Mouse (Mus musculus): ENCODE results near the gene Zfp941. TPM values are rescaled to one million over a fixed set of nuclear protein-coding genes. Genes with fewer than 3 reads are reported as not detected.
A peak's percentile ranks its signal among the peaks of the same experiment; 100 is the strongest.

Zfp941 gene
- polyA plus RNA-seq, 1 experiment from 2014 or later, result 1.1 TPM

- WGBS, result 71% methylated on average over 7 of the region's 7 CpGs
- Histone ChIP-seq H3K9ac (ENCODE audit: low read depth, low read length) (no peak overlapping the region), H3K4me1 (ENCODE audit: control insufficient read depth, insufficient read depth, low read length) (no peaks in the 10 kb centered on the region), H3K27me3 (replicated peaks; ENCODE audit: control insufficient read depth, insufficient read depth, low read length) (no peaks in the 10 kb centered on the region), H3K4me3 (ENCODE audit: low read length) (no peak overlapping the region), H3K27ac (ENCODE audit: low read length) (no peak overlapping the region), H3K36me3 (ENCODE audit: control insufficient read depth, insufficient read depth, low read length) (no peaks in the 10 kb centered on the region), H3K4me2 (ENCODE audit: low read depth, low read length) (no peak overlapping the region), H3K9me3 (ENCODE audit: control insufficient read depth, low read length) (no peaks in the 10 kb centered on the region)
- ATAC-seq, result no peak
These were observed 21.8 kb upstream of the Zfp941 start for GRCm38 (mm10) chr7:140843806-140844205.

DNA sequence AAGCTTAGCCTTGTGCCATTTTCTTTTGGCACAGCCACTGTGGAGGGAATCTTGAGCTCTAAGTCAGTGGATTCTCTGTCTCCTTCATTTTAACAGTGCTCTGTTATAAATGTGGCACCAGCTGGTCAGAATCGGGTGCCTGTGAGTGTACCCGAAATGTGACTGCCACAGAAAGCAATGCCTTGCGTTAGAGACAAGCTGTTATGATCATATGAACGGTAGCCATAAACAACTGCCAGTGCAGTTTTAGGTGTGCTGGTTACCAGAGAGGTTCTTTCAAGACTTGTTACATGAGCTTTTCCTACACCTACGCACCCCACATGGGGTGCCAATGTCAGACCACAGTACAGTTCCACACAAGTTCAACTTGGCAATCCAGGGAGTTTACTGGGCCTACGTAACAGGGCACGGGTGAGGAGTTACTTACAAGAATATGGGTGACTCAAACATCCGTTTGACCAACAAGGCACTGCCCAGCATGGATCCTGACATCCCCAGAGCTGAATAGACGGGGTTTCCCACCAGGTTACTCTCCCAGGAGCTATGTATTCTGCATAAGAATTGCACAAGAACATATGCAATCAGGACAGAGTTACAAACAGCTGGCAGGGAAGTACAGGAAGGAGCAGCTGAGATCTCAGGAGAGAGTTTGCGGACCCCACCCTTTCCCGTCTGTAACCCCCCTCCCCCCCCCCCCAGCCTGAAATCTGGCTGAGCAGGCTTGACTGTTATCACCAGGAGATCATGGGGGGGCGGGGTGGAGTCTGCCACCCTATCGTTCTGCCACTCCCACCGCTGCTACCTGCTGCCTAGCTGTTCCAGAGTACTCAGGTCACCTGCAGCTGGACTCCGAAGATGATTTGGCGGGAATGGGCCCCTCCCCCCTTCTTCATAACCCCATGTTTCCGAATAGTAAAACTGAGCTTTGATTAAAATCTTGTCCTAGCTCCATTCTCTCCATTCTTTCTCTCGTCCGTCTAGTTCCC, 19.1 kb upstream of the Zfp941 start:
- Histone ChIP-seq H3K9ac (ENCODE audit: low read depth, low read length) (no peak overlapping the region), H3K9me3 (ENCODE audit: control insufficient read depth, low read length) (no peaks in the 10 kb centered on the region), H3K27ac (ENCODE audit: low read length) (no peak overlapping the region), H3K4me2 (ENCODE audit: low read depth, low read length) (no peak overlapping the region), H3K4me1 (ENCODE audit: control insufficient read depth, insufficient read depth, low read length) (no peaks in the 10 kb centered on the region), H3K36me3 (ENCODE audit: control insufficient read depth, insufficient read depth, low read length) (no peaks in the 10 kb centered on the region), H3K27me3 (replicated peaks; ENCODE audit: control insufficient read depth, insufficient read depth, low read length) (no peaks in the 10 kb centered on the region), H3K4me3 (ENCODE audit: low read length) (no peak overlapping the region)
- peak; percentile 59 for ATAC-seq
- WGBS, result 35% methylated on average over 19 of the region's 19 CpGs

GRCm38 (mm10) chr7:140839556-140839955, 17.6 kb upstream of the Zfp941 start:
- WGBS, result 65% methylated on average over 5 of the region's 5 CpGs
- no peaks in the 10 kb centered on the region for H3K4me1 ChIP-seq (ENCODE audit: control insufficient read depth, insufficient read depth, low read length)
- no peak overlapping the region for H3K4me2 ChIP-seq (ENCODE audit: low read depth, low read length)

DNA sequence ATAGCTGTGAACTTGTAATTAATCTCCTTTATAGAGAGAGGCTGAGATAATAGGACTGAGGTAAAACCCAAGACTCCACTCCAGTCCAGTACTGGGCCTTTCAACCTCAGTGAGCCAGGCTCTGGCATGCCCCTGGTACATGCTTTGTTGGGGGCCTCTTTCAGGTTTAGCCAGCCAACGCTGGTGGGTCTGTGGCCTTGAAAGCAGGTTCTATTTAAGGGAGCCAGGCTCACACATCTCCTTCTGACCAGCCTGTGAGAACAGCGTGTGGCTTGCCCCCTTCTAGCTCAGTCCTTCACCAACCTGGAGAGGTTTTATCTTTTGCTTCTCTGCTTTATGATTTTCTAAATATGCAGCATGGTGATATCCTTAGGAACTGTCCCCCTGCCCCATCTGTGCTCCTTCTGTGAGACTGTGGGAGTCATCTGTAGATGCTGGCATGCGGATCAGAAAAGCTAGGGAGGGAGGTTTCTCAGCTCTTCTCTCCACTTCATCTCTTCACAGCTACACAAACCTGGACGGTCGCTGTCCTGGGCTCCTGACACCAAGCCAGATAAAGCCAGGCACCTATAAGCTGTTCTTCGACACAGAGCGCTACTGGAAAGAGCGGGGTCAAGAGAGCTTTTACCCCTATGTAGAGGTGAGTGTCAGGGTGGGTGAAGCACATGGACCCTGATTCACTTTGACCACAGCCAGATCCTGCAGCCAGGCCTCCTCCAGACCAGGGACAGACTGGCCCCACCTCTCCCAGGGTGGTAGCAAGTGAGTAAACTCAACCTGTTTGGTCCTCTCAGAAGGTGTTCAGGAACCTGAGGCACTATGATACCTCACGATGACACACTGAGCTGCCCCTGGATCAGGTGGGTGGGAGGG, 14.5 kb upstream of the Zfp941 start:
- Histone ChIP-seq H3K27me3 (replicated peaks; ENCODE audit: control insufficient read depth, insufficient read depth, low read length) (no peaks in the 10 kb centered on the region), H3K27ac (ENCODE audit: low read length) (no peak overlapping the region), H3K9ac (ENCODE audit: low read depth, low read length) (no peak overlapping the region), H3K4me1 (ENCODE audit: control insufficient read depth, insufficient read depth, low read length) (no peaks in the 10 kb centered on the region), H3K4me3 (ENCODE audit: low read length) (no peak overlapping the region), H3K9me3 (ENCODE audit: control insufficient read depth, low read length) (no peaks in the 10 kb centered on the region), H3K36me3 (ENCODE audit: control insufficient read depth, insufficient read depth, low read length) (no peaks in the 10 kb centered on the region), H3K4me2 (ENCODE audit: low read depth, low read length) (no peak overlapping the region)
- ATAC-seq, result no peak
- 85% methylated on average over 9 of the region's 9 CpGs for WGBS

More at GRCm38 (mm10) chr7:140839556-140839955, 17.6 kb upstream of the Zfp941 start:
- no peaks in the 10 kb centered on the region for H3K9me3 ChIP-seq (ENCODE audit: control insufficient read depth, low read length)
- no peaks in the 10 kb centered on the region for H3K27me3 ChIP-seq (replicated peaks; ENCODE audit: control insufficient read depth, insufficient read depth, low read length)
- no peak overlapping the region for H3K4me3 ChIP-seq (ENCODE audit: low read length)
- no peak overlapping the region for H3K9ac ChIP-seq (ENCODE audit: low read depth, low read length)
- H3K36me3 ChIP-seq (ENCODE audit: control insufficient read depth, insufficient read depth, low read length), result no peaks in the 10 kb centered on the region
- H3K27ac ChIP-seq (ENCODE audit: low read length), result no peak overlapping the region
- no peak for ATAC-seq

DNA sequence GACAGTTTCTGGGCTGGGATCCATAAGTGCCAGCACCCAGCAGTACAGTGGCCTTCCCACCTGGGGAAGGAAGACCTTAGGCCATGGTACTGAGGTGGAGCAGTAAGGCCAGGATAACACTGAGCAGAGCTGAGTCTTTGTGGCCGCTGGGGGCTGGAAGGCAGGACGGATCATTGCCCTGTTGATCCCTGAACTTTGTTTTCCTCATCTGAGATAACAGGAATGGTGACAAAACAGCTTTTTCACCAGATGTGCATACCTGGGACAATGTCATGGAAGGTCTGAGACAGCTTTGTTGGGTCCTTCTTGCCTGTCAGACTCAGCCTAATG, 13.7 kb upstream of the Zfp941 start:
- no peak overlapping the region; the same call in 1 of the 2 replicates for H3K9ac ChIP-seq (ENCODE audit: low read depth, low read length)
- H3K36me3 ChIP-seq (ENCODE audit: control insufficient read depth, insufficient read depth, low read length), result no peaks in the 10 kb centered on the region
- H3K4me3 ChIP-seq (ENCODE audit: low read length), result no peak overlapping the region
- 57% methylated on average over 2 of the region's 2 CpGs for WGBS
- H3K9me3 ChIP-seq (ENCODE audit: control insufficient read depth, low read length), result no peaks in the 10 kb centered on the region
- H3K4me1 ChIP-seq (ENCODE audit: control insufficient read depth, insufficient read depth, low read length), result no peaks in the 10 kb centered on the region
- H3K27ac ChIP-seq (ENCODE audit: low read length), result no peak overlapping the region
- H3K4me2 ChIP-seq (ENCODE audit: low read depth, low read length), result 0 out of 2 replicates have a peak overlapping the region, but pooled peaks have one; percentile 14
- ATAC-seq, result peak; percentile 45
- H3K27me3 ChIP-seq (replicated peaks; ENCODE audit: control insufficient read depth, insufficient read depth, low read length), result no peaks in the 10 kb centered on the region

DNA sequence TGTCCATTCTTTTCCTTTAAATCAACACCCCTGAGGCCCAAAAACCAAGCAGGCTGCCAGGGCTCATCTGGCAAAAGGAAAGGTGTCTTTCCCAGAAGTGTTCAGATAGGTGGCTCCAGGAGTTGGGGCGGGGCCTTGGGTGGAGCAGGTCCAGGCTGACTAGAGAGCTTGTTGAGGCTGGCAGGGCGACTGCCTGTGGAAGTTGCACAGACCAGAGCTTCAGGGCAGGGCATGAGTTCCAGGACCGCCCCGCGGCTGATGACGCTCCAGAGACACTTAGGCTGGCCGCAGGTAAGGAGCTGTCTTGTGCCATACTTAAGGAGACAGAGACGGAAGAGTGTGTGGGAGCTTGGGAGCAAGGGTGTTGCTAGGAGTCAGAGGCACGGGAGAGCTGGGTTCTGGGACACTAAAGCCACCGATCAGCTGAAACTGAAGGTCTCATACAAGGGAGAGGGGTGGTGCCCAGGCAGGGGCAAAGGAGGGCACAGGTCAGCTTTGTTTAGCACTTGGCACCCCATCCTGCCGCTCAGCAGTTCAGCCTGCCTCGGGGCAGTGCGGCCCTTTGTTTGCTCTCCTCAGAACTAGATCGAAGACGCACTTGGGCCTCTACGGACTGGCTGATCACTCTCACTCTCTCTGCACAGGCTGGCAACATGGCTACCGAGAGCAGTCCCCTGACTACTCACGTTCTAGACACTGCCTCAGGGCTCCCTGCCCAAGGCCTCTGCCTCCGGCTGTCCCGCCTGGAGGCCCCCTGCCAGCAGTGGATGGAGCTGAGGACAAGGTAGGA, 13.2 kb upstream of the Zfp941 start, which contains the start of gene Urah:
Gene Urah (plus strand): TSS at position 51 of the 790 bp plus-strand sequence.
- H3K27me3 ChIP-seq (replicated peaks; ENCODE audit: control insufficient read depth, insufficient read depth, low read length), result no peaks in the 10 kb centered on the region
- H3K9ac ChIP-seq (ENCODE audit: low read depth, low read length), result peak within 1 kb of the TSS; percentile 34; the same call in 1 of the 2 replicates
- 0 out of 2 replicates have a peak within 1 kb of the TSS, but pooled peaks have one; percentile 14 for H3K4me2 ChIP-seq (ENCODE audit: low read depth, low read length)
- WGBS, result 37% methylated on average over 20 of the region's 20 CpGs
- H3K4me3 ChIP-seq (ENCODE audit: low read length), result 0 out of 2 replicates have a peak within 1 kb of the TSS, but pooled peaks have one; percentile 5
- no peaks in the 10 kb centered on the region for H3K4me1 ChIP-seq (ENCODE audit: control insufficient read depth, insufficient read depth, low read length)
- no peaks in the 10 kb centered on the region for H3K9me3 ChIP-seq (ENCODE audit: control insufficient read depth, low read length)
- H3K36me3 ChIP-seq (ENCODE audit: control insufficient read depth, insufficient read depth, low read length), result no peaks in the 10 kb centered on the region
- ATAC-seq, result peak; percentile 82
- H3K27ac ChIP-seq (ENCODE audit: low read length), result no peak within 1 kb of the TSS

DNA sequence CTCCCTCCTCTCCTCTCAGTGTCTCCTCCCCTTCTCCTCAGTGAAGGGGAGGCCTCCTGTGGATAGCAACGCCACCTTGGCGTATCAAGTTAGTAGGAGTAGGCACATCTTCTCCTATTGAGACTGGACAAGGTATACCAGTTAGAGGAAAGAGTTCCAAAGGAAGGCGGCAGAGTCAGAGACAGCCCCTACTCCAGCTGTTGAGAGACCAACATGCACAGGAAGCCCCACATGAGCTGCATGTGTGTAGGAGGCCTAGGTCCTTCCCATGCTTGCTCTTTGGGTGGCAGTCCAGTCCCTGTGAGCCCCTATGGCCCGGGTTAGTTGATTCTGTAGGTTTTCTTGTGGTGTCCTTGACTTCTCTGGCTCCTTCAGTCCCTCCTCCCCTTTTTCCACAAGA, 11.4 kb upstream of the Zfp941 start:
- Histone ChIP-seq H3K27me3 (replicated peaks; ENCODE audit: control insufficient read depth, insufficient read depth, low read length) (no peaks in the 10 kb centered on the region), H3K9me3 (ENCODE audit: control insufficient read depth, low read length) (no peaks in the 10 kb centered on the region), H3K4me2 (ENCODE audit: low read depth, low read length) (no peak overlapping the region), H3K9ac (ENCODE audit: low read depth, low read length) (no peak overlapping the region), H3K36me3 (ENCODE audit: control insufficient read depth, insufficient read depth, low read length) (no peaks in the 10 kb centered on the region), H3K27ac (ENCODE audit: low read length) (no peak overlapping the region), H3K4me3 (ENCODE audit: low read length) (no peak overlapping the region), H3K4me1 (ENCODE audit: control insufficient read depth, insufficient read depth, low read length) (no peaks in the 10 kb centered on the region)
- no peak for ATAC-seq
- WGBS, result 93% methylated on average over 4 of the region's 4 CpGs

GRCm38 (mm10) chr7:140831447-140831846, 9.5 kb upstream of the Zfp941 start:
- ATAC-seq, result no peak
- Histone ChIP-seq H3K9me3 (ENCODE audit: control insufficient read depth, low read length) (no peaks in the 10 kb centered on the region), H3K4me2 (ENCODE audit: low read depth, low read length) (no peak overlapping the region), H3K27me3 (replicated peaks; ENCODE audit: control insufficient read depth, insufficient read depth, low read length) (no peaks in the 10 kb centered on the region), H3K27ac (ENCODE audit: low read length) (no peak overlapping the region), H3K4me1 (ENCODE audit: control insufficient read depth, insufficient read depth, low read length) (no peaks in the 10 kb centered on the region), H3K4me3 (ENCODE audit: low read length) (no peak overlapping the region), H3K9ac (ENCODE audit: low read depth, low read length) (no peak overlapping the region), H3K36me3 (ENCODE audit: control insufficient read depth, insufficient read depth, low read length) (no peaks in the 10 kb centered on the region)
- WGBS, result 53% methylated on average over 6 of the region's 6 CpGs

Measured in intestine, embryonic 16.5 days (tissue).